Mouse (Mus musculus) liver, embryonic 14.5 days (tissue): ENCODE data around the gene Amph.

ENCODE experiments used
- CTCF ChIP-seq: IDR thresholded peaks from 2 replicates; pipeline ENCODE4 v1.5.1; 2016; ENCODE audit warnings: antibody characterized with exemption, low read depth, control low read depth
- EP300 ChIP-seq: IDR thresholded peaks from 2 replicates; pipeline ENCODE4 v1.6.1; 2016; ENCODE audit warnings: antibody characterized with exemption, low read depth

DNA sequence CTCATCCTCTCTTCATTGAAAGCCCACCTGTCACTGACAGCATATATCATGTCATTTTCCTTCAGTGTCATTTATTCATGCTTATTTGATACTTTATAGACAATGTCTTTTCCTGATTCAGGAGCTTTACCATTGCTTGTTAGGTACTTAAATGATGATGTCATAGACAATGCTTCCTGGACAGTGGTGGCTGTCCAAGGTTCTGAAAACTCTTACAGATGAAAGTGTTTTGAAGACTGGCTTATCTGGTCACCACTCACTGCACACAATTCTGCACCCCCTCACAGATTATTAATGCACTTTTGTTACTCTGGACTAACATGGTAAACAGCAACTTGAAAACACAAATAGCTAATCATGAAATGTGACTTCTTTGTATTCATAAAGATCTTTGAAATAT lies 124.3 kb downstream of the Amph start:
- no peak for TF ChIP-seq CTCF
- TF ChIP-seq EP300: no peak
